Mouse (Mus musculus): Measurements from ENCODE around the gene Tmem30c. TPM values are rescaled to one million over a fixed set of nuclear protein-coding genes. Genes with fewer than 3 reads are reported as not detected.

The Tmem30c gene
- polyA plus RNA-seq, 1 experiment from 2014 or later, result not detected

GRCm38 (mm10) chr16:57329028-57329427, 36.4 kb upstream of the Tmem30c start:
- H3K9me3 ChIP-seq (ENCODE audit: low read length), result no peaks in the 10 kb centered on the region
- H3K9ac ChIP-seq (replicated peaks), result no peak overlapping the region
- no peaks in the 10 kb centered on the region for H3K27me3 ChIP-seq (ENCODE audit: insufficient read depth, low read length)
- TF ChIP-seq EP300 (IDR thresholded peaks at IDR 0.05; ENCODE audit: low read depth) (no peak), CTCF (IDR thresholded peaks at IDR 0.05; ENCODE audit: low read depth) (no peak)
- no peaks in the 10 kb centered on the region for H3K4me1 ChIP-seq (ENCODE audit: insufficient read depth)
- no peak overlapping the region for H3K27ac ChIP-seq (ENCODE audit: low read depth)
- H3K4me3 ChIP-seq (ENCODE audit: low read depth, low read length), result no peak overlapping the region
- no peak for DNase-seq
- ATAC-seq, result no peak
- H3K4me2 ChIP-seq (ENCODE audit: low read depth, low read length), result no peak overlapping the region
- 73% methylated on average over 8 of the region's 8 CpGs for WGBS (ENCODE audit: insufficient replicate concordance)
- no peaks in the 10 kb centered on the region for H3K36me3 ChIP-seq (replicated peaks; ENCODE audit: insufficient read depth, low read length)

GRCm38 (mm10) chr16:57326996-57327395, 34.3 kb upstream of the Tmem30c start:
- H3K27ac ChIP-seq (ENCODE audit: low read depth), result no peak overlapping the region
- H3K4me2 ChIP-seq (ENCODE audit: low read depth, low read length), result no peak overlapping the region
- H3K36me3 ChIP-seq (replicated peaks; ENCODE audit: insufficient read depth, low read length), result no peaks in the 10 kb centered on the region
- ATAC-seq, result no peak
- no peak overlapping the region for H3K9ac ChIP-seq (replicated peaks)
- no peak overlapping the region for H3K4me3 ChIP-seq (ENCODE audit: low read depth, low read length)
- 79% methylated on average over 7 of the region's 7 CpGs for WGBS (ENCODE audit: insufficient replicate concordance)
- no peaks in the 10 kb centered on the region for H3K4me1 ChIP-seq (ENCODE audit: insufficient read depth)
- no peak for DNase-seq
- TF ChIP-seq CTCF (IDR thresholded peaks at IDR 0.05; ENCODE audit: low read depth) (no peak), EP300 (IDR thresholded peaks at IDR 0.05; ENCODE audit: low read depth) (no peak)
- H3K9me3 ChIP-seq (ENCODE audit: low read length), result no peaks in the 10 kb centered on the region
- H3K27me3 ChIP-seq (ENCODE audit: insufficient read depth, low read length), result no peaks in the 10 kb centered on the region

DNA sequence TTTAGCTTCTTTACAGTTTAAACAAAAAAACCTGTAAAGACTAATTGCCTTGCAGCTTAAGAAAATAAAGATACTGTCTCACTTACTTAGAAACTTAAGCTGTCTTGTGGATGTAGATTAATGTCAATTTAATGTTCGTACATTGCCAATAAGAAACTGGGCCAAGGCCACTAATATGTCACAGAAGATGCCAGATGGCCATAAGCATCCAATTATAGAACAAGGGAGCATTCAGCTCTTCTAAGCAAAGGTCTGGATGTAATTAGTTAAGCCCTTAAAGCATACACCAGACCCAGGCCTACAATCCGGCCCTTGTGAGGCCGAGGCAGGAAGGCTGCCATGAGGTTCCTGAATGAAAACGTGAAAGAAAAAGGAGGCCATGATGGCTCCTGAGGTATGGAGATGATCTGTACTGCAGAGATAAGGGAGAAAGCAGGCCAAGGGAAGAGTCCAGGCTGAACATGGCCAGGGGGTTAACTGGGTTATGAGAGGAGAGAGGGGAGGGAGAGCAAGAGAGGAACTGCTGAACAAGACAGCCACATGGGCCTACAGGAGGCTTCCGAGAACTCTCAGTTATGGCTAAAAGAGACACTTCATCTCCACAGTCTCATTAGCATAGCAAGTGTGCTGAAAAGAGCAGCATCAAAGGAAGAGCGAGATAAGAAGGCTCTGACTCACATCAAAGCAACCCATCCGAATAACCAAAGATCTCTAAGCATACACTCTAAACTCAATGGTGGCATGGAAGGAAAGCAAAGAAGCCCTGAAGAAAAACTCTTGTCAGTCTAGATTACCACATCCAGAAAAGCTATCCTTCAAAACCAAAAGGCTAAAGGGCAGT, 26.8 kb upstream of the Tmem30c start:
- TF ChIP-seq EP300 (IDR thresholded peaks at IDR 0.05; ENCODE audit: low read depth) (no peak), CTCF (IDR thresholded peaks at IDR 0.05; ENCODE audit: low read depth) (no peak)
- no peaks in the 10 kb centered on the region for H3K36me3 ChIP-seq (replicated peaks; ENCODE audit: insufficient read depth, low read length)
- no peak for DNase-seq
- H3K4me2 ChIP-seq (ENCODE audit: low read depth, low read length), result no peak overlapping the region
- no peak overlapping the region for H3K9ac ChIP-seq (replicated peaks)
- no peaks in the 10 kb centered on the region for H3K27me3 ChIP-seq (ENCODE audit: insufficient read depth, low read length)
- H3K4me1 ChIP-seq (ENCODE audit: insufficient read depth), result no peaks in the 10 kb centered on the region
- 77% methylated on average over 7 of the region's 7 CpGs for WGBS (ENCODE audit: insufficient replicate concordance)
- H3K4me3 ChIP-seq (ENCODE audit: low read depth, low read length), result no peak overlapping the region
- H3K9me3 ChIP-seq (ENCODE audit: low read length), result no peaks in the 10 kb centered on the region
- no peak overlapping the region for H3K27ac ChIP-seq (ENCODE audit: low read depth)
- no peak for ATAC-seq

DNA sequence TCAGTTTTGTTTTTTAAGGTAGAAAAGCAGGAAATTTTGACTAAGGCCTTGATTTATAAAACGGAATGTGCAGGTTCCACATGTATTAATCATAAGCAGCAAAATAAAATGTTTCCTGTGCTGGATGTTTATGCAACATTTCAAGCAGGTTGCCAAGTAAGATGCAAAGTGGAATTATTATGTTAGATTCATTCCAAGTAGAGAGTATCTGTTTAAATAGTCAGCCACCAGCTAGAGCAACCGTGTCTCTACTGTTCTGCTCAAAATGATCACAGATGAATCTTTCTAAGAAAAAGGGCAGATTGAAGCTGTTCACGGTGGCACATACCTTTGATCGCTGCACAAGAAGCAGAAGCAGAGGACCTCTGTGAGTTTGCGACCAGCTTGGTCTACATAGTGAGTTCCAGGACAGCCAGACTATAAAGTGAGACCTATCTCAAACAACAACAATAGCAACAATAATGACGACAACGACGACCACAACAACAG, 26.0 kb upstream of the Tmem30c start:
- 85% methylated on average over 8 of the region's 8 CpGs for WGBS (ENCODE audit: insufficient replicate concordance)
- no peaks in the 10 kb centered on the region for H3K9me3 ChIP-seq (ENCODE audit: low read length)
- no peak overlapping the region for H3K9ac ChIP-seq (replicated peaks)
- H3K4me3 ChIP-seq (ENCODE audit: low read depth, low read length), result no peak overlapping the region
- H3K27ac ChIP-seq (ENCODE audit: low read depth), result no peak overlapping the region
- DNase-seq (no peak), ATAC-seq (no peak)
- no peaks in the 10 kb centered on the region for H3K4me1 ChIP-seq (ENCODE audit: insufficient read depth)
- no peaks in the 10 kb centered on the region for H3K36me3 ChIP-seq (replicated peaks; ENCODE audit: insufficient read depth, low read length)
- no peaks in the 10 kb centered on the region for H3K27me3 ChIP-seq (ENCODE audit: insufficient read depth, low read length)
- TF ChIP-seq EP300 (IDR thresholded peaks at IDR 0.05; ENCODE audit: low read depth) (no peak), CTCF (IDR thresholded peaks at IDR 0.05; ENCODE audit: low read depth) (no peak)
- no peak overlapping the region for H3K4me2 ChIP-seq (ENCODE audit: low read depth, low read length)

GRCm38 (mm10) chr16:57317882-57318636, 25.4 kb upstream of the Tmem30c start:
- Histone ChIP-seq H3K4me1 (ENCODE audit: insufficient read depth) (no peaks in the 10 kb centered on the region), H3K9ac (replicated peaks) (no peak overlapping the region), H3K4me3 (ENCODE audit: low read depth, low read length) (no peak overlapping the region), H3K27ac (ENCODE audit: low read depth) (no peak overlapping the region), H3K9me3 (ENCODE audit: low read length) (no peaks in the 10 kb centered on the region), H3K4me2 (ENCODE audit: low read depth, low read length) (no peak overlapping the region), H3K36me3 (replicated peaks; ENCODE audit: insufficient read depth, low read length) (no peaks in the 10 kb centered on the region), H3K27me3 (ENCODE audit: insufficient read depth, low read length) (no peaks in the 10 kb centered on the region)
- DNase-seq (no peak), ATAC-seq (no peak)
- 77% methylated on average over 13 of the region's 13 CpGs for WGBS (ENCODE audit: insufficient replicate concordance)
- TF ChIP-seq CTCF (IDR thresholded peaks at IDR 0.05; ENCODE audit: low read depth) (no peak), EP300 (IDR thresholded peaks at IDR 0.05; ENCODE audit: low read depth) (no peak)

- Histone ChIP-seq H3K27me3 (ENCODE audit: insufficient read depth, low read length) (no peaks in the 10 kb centered on the region), H3K9me3 (ENCODE audit: low read length) (no peaks in the 10 kb centered on the region), H3K36me3 (replicated peaks; ENCODE audit: insufficient read depth, low read length) (no peaks in the 10 kb centered on the region), H3K4me1 (ENCODE audit: insufficient read depth) (no peaks in the 10 kb centered on the region), H3K4me2 (ENCODE audit: low read depth, low read length) (no peak overlapping the region), H3K9ac (replicated peaks) (no peak overlapping the region), H3K4me3 (ENCODE audit: low read depth, low read length) (no peak overlapping the region), H3K27ac (ENCODE audit: low read depth) (no peak overlapping the region)
- no peak for ATAC-seq
- DNase-seq, result no peak
- TF ChIP-seq EP300 (IDR thresholded peaks at IDR 0.05; ENCODE audit: low read depth), result no peak
- no peak for TF ChIP-seq CTCF (IDR thresholded peaks at IDR 0.05; ENCODE audit: low read depth)
- 55% methylated on average over 4 of the region's 4 CpGs for WGBS (ENCODE audit: insufficient replicate concordance)
Measured at GRCm38 (mm10) chr16:57317127-57317526, 24.5 kb upstream of the Tmem30c start.

All from liver, postnatal 0 days (tissue).